Mouse (Mus musculus) bone marrow macrophage, adult 2 months (primary cell): Measurements from ENCODE around the gene Noct. TPM values are rescaled to one million over a fixed set of nuclear protein-coding genes. Genes with fewer than 3 reads are reported as not detected.
A peak's percentile ranks its signal among the peaks of the same experiment; 100 is the strongest.
"Not testable (repeated sequence)": the region's sequence is repeated elsewhere in the genome, so short reads cannot be mapped to it uniquely, and the experiment has no call there.

ENCODE experiments used
- H3K27ac ChIP-seq: 2 replicates; pipeline ENCODE4 v1.5.1; 2012; ENCODE audit warnings: low read depth, low read length; ENCODE audit not compliant: insufficient read depth
- H3K4me1 ChIP-seq: 2 replicates; pipeline ENCODE4 v1.6.1; 2012; ENCODE audit warnings: low read length; ENCODE audit not compliant: control insufficient read depth, insufficient read depth
- H3K4me3 ChIP-seq: 2 replicates; pipeline ENCODE4 v1.5.1; 2012; ENCODE audit warnings: mild to moderate bottlenecking, low read length, moderate library complexity; ENCODE audit not compliant: insufficient read depth
- CTCF ChIP-seq: IDR thresholded peaks from 2 replicates; pipeline ENCODE4 v1.5.1; 2012; ENCODE audit warnings: low read depth, mild to moderate bottlenecking, low read length, moderate library complexity
- POLR2A ChIP-seq: IDR thresholded peaks from 2 replicates; pipeline ENCODE4 v1.6.1; 2012; ENCODE audit warnings: mild to moderate bottlenecking, low read depth, low read length, borderline replicate concordance
- polyA plus RNA-seq: library from polyadenylated mRNA; stranded (reverse); fragments of >200 nt; gene quantifications from 2 replicates; pipeline ENCODE4 v1.2.4, GENCODE M21; 2012; ENCODE audit not compliant: missing spikeins, insufficient read depth, insufficient read length

Gene Noct
- 8.3 and 9.2 TPM in 2 replicates for polyA plus RNA-seq

GRCm38 (mm10) chr3:51224363-51225225 lies at the start of gene Noct:
TSS of gene Noct (plus strand) at chr3:51224447.
- Histone ChIP-seq H3K4me1 (peaks cover 22% of the 10 kb centered on the region), H3K27ac (peak within 1 kb of the TSS; percentile 88), H3K4me3 (peak within 1 kb of the TSS; percentile 78)
- TF ChIP-seq CTCF = no peak
- no peak for TF ChIP-seq POLR2A

GRCm38 (mm10) chr3:51178158-51178557 lies 46.1 kb upstream of the Noct start:
- no peak overlapping the region for H3K4me3 ChIP-seq
- H3K4me1 ChIP-seq = peaks cover 11% of the 10 kb centered on the region
- H3K27ac ChIP-seq = no peak overlapping the region
- TF ChIP-seq POLR2A (no peak), CTCF (no peak)

- Histone ChIP-seq H3K27ac (no peak overlapping the region), H3K4me1 (peaks cover 14% of the 10 kb centered on the region), H3K4me3 (no peak overlapping the region)
- TF ChIP-seq POLR2A = no peak
- no peak for TF ChIP-seq CTCF
These were observed 44.6 kb upstream of the Noct start for GRCm38 (mm10) chr3:51179460-51180146.

GRCm38 (mm10) chr3:51180341-51180940 lies 43.8 kb upstream of the Noct start:
- H3K4me1 ChIP-seq = peaks cover 14% of the 10 kb centered on the region
- no peak overlapping the region for H3K4me3 ChIP-seq
- no peak for TF ChIP-seq CTCF
- no peak for TF ChIP-seq POLR2A
- H3K27ac ChIP-seq = no peak overlapping the region

GRCm38 (mm10) chr3:51182455-51182854 lies 41.8 kb upstream of the Noct start:
- Histone ChIP-seq H3K4me1 (peaks cover 14% of the 10 kb centered on the region), H3K4me3 (no peak overlapping the region), H3K27ac (no peak overlapping the region)
- TF ChIP-seq POLR2A (no peak), CTCF (no peak)

GRCm38 (mm10) chr3:51183508-51183907 lies 40.7 kb upstream of the Noct start:
- Histone ChIP-seq H3K4me1 (peaks cover 14% of the 10 kb centered on the region), H3K27ac (0 out of 2 replicates have a peak overlapping the region, but pooled peaks have one; percentile 22)
- not testable (repeated sequence) for H3K4me3 ChIP-seq

GRCm38 (mm10) chr3:51183967-51184366 lies 40.3 kb upstream of the Noct start:
- not testable (repeated sequence) for H3K27ac ChIP-seq, H3K4me3 ChIP-seq
- peaks cover 14% of the 10 kb centered on the region for H3K4me1 ChIP-seq

GRCm38 (mm10) chr3:51184715-51185114 lies 39.5 kb upstream of the Noct start:
- Histone ChIP-seq H3K4me1 (peaks cover 14% of the 10 kb centered on the region), H3K4me3 (no peak overlapping the region), H3K27ac (no peak overlapping the region)
- no peak for TF ChIP-seq CTCF
- TF ChIP-seq POLR2A = no peak

GRCm38 (mm10) chr3:51185406-51185805 lies 38.8 kb upstream of the Noct start:
- H3K4me1 ChIP-seq = peaks cover 14% of the 10 kb centered on the region
- H3K27ac ChIP-seq = no peak overlapping the region
- TF ChIP-seq CTCF = no peak
- no peak for TF ChIP-seq POLR2A
- H3K4me3 ChIP-seq = no peak overlapping the region

- Histone ChIP-seq H3K4me1 (peaks cover 40% of the 10 kb centered on the region), H3K4me3 (no peak overlapping the region), H3K27ac (no peak overlapping the region)
- TF ChIP-seq CTCF = no peak
- TF ChIP-seq POLR2A = no peak
These were observed 30.2 kb upstream of the Noct start for GRCm38 (mm10) chr3:51194075-51194474.
